Mouse (Mus musculus): ENCODE data around the gene Rag1. TPM values are rescaled to one million over a fixed set of nuclear protein-coding genes. Genes with fewer than 3 reads are reported as not detected.

Rag1 gene
- polyA plus RNA-seq, 1 experiment from 2014 or later, result 0.84 TPM

DNA sequence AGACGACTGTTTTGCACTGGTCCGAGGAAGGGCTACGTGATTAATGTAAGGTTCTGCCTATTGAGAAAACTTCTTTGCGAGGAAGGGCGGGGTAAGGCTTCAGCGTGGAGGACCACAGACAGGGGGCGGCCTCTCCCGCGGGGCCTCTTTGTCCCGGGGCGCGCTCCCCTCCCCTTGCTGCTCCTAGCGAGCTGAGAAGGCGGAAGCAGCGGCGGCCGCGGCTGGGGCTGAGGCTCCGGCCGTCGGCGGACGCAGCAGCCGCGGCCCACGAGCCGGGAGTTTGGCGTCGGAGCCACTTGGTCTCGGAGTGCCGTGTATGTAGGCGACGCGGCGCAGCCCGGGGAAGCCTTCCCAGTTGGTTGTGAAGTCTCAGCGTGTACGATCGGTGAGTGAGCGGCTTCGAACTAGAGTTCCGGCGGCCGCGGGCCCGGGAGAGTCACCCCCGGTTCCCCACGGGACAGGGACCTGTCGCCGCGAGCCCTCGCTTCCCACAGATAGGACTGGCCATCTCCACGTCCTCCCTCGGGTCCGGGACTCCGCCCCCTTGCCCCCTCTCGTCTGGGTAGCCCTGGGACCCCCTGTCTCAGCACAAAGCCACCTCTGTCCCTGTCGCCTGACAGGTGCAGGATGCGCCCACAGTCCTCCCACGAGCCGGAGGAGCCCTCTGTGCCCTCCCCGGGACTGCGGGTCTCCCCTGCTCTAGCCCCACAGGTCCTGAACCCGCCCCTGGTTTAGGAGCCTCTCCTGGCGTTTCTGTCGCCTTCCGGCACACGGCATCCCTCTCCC is 29.1 kb upstream of the Rag1 start, which contains the start of gene Traf6:
Gene Traf6 (plus strand): TSS at position 194 of the 786 bp plus-strand sequence.
- under 1% methylated on average over 68 of the region's 68 CpGs for WGBS (ENCODE audit: insufficient replicate concordance)
- H3K9me3 ChIP-seq (replicated peaks; ENCODE audit: control insufficient read depth, low read length), result no peaks in the 10 kb centered on the region
- H3K27ac ChIP-seq (ENCODE audit: low read length), result peak within 1 kb of the TSS; percentile 33
- no peaks in the 10 kb centered on the region for H3K27me3 ChIP-seq (ENCODE audit: control insufficient read depth, insufficient read depth, low read depth, low read length)
- ATAC-seq (ENCODE audit: low read depth), result peak; percentile 93
- peak within 1 kb of the TSS; percentile 89 for H3K9ac ChIP-seq (ENCODE audit: low read depth, low read length)
- H3K4me3 ChIP-seq (ENCODE audit: low read depth, low read length), result peak within 1 kb of the TSS; percentile 89
- no peaks in the 10 kb centered on the region for H3K36me3 ChIP-seq (ENCODE audit: control insufficient read depth, insufficient read depth)
- H3K4me2 ChIP-seq (ENCODE audit: low read depth, low read length), result peak within 1 kb of the TSS; percentile 73
- peaks cover 4% of the 10 kb centered on the region for H3K4me1 ChIP-seq (ENCODE audit: control insufficient read depth, low read depth, low read length)

DNA sequence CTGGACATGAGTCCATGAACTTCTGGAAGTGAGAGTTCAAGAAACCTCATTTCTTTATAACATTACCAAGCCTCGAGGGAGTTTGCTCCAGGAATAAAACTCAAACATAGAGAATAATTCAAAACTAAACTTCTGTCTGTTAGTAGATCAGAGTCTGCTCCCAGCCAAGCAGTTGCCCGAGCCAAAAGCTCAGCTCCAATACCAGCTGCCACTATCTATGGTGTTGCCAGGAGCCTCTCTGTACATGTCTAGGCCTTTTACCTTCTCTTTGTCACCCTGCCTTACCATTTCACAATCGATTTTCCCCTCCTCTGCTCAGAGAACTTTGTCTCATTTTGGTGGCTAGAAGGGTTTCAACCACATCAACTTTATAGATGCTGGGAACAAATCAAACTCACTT is 24.2 kb upstream of the Rag1 start:
- H3K27ac ChIP-seq (ENCODE audit: low read length), result no peak overlapping the region
- ATAC-seq (ENCODE audit: low read depth), result no peak
- H3K27me3 ChIP-seq (ENCODE audit: control insufficient read depth, insufficient read depth, low read depth, low read length), result no peaks in the 10 kb centered on the region
- H3K9ac ChIP-seq (ENCODE audit: low read depth, low read length), result no peak overlapping the region
- WGBS (ENCODE audit: insufficient replicate concordance), result 41% methylated on average over 3 of the region's 3 CpGs
- H3K9me3 ChIP-seq (replicated peaks; ENCODE audit: control insufficient read depth, low read length), result no peaks in the 10 kb centered on the region
- no peaks in the 10 kb centered on the region; the same call in 1 of the 2 replicates for H3K4me1 ChIP-seq (ENCODE audit: control insufficient read depth, low read depth, low read length)
- H3K36me3 ChIP-seq (ENCODE audit: control insufficient read depth, insufficient read depth), result no peaks in the 10 kb centered on the region
- H3K4me3 ChIP-seq (ENCODE audit: low read depth, low read length), result no peak overlapping the region
- no peak overlapping the region for H3K4me2 ChIP-seq (ENCODE audit: low read depth, low read length)

DNA sequence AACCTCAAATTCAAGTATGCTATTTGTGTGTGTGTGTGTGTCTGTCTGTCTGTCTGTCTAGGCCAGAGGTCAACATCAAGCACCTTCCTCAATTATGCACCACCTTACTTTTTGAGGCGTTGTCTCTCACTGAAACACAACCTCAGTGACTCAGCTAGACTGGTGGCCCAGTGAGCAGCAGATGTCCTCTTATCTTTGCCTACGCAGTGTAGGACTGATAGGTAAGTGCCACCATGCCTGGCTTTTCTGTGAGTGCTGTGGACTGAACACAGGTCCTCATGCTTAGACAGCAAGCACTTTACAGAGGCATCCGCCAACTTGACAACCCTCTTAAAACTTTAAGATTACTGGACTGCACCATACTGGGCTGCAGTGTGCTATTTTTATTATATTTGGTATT is 19.4 kb upstream of the Rag1 start:
- H3K27ac ChIP-seq (ENCODE audit: low read length), result no peak overlapping the region
- H3K4me2 ChIP-seq (ENCODE audit: low read depth, low read length), result no peak overlapping the region
- no peaks in the 10 kb centered on the region for H3K27me3 ChIP-seq (ENCODE audit: control insufficient read depth, insufficient read depth, low read depth, low read length)
- no peak overlapping the region for H3K4me3 ChIP-seq (ENCODE audit: low read depth, low read length)
- H3K9me3 ChIP-seq (replicated peaks; ENCODE audit: control insufficient read depth, low read length), result no peaks in the 10 kb centered on the region
- H3K4me1 ChIP-seq (ENCODE audit: control insufficient read depth, low read depth, low read length), result no peaks in the 10 kb centered on the region
- H3K9ac ChIP-seq (ENCODE audit: low read depth, low read length), result no peak overlapping the region
- 53% methylated on average over 3 of the region's 3 CpGs for WGBS (ENCODE audit: insufficient replicate concordance)
- no peaks in the 10 kb centered on the region for H3K36me3 ChIP-seq (ENCODE audit: control insufficient read depth, insufficient read depth)
- ATAC-seq (ENCODE audit: low read depth), result no peak

DNA sequence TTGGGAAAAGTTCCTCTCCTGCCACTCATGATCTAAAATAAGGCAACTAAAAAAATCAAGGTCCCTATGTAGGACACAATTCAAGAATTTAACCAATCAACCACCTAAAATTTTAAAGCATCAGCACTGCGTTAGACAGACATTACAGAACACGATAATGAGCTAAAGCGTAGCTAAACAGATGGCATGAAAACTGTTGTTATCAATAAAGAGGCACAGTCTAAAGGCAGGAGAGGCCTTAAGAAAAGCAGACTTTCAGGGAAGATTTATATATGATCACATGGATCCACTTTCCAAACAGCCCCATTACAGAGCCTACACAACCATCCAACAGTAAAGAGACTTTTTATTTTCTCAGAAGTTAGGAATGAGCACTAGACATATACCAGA is 16.4 kb upstream of the Rag1 start:
- Histone ChIP-seq H3K4me1 (ENCODE audit: control insufficient read depth, low read depth, low read length) (no peaks in the 10 kb centered on the region), H3K9ac (ENCODE audit: low read depth, low read length) (no peak overlapping the region), H3K9me3 (replicated peaks; ENCODE audit: control insufficient read depth, low read length) (no peaks in the 10 kb centered on the region), H3K27me3 (ENCODE audit: control insufficient read depth, insufficient read depth, low read depth, low read length) (no peaks in the 10 kb centered on the region), H3K27ac (ENCODE audit: low read length) (no peak overlapping the region), H3K36me3 (ENCODE audit: control insufficient read depth, insufficient read depth) (no peaks in the 10 kb centered on the region), H3K4me3 (ENCODE audit: low read depth, low read length) (no peak overlapping the region), H3K4me2 (ENCODE audit: low read depth, low read length) (no peak overlapping the region)
- 87% methylated on average over 3 of the region's 3 CpGs for WGBS (ENCODE audit: insufficient replicate concordance)
- no peak for ATAC-seq (ENCODE audit: low read depth)

DNA sequence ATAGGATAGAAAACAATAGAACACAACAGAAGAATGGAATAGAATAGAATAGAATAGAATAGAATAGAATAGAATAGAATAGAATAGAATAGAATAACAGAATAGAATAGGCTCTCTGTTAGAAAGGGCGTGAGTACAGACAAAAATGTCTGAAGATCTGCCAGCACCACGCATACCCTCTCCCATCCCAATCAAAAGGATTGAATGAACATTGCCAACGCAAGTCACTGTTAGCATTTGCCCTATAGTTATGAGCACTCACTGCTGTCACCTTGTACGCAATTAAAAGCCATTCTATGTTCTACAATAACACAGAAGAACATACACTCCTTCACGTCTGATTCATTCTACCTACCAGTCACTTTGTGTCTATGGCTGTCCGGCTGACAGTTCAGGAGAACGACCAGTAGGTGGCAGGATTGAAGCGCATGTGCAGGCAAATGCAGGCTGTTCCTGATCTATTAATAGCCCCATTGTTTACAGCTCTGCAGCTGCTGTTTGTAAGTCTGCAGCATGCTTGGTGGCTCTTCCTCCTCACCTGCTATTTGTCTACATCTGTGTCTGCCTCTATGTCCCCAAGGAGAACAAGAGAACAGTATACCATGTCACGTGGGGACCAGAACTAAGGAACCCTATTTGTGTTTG is 15.9 kb upstream of the Rag1 start:
- no peak overlapping the region for H3K4me2 ChIP-seq (ENCODE audit: low read depth, low read length)
- no peak overlapping the region for H3K27ac ChIP-seq (ENCODE audit: low read length)
- no peaks in the 10 kb centered on the region for H3K9me3 ChIP-seq (replicated peaks; ENCODE audit: control insufficient read depth, low read length)
- H3K9ac ChIP-seq (ENCODE audit: low read depth, low read length), result no peak overlapping the region
- no peaks in the 10 kb centered on the region for H3K36me3 ChIP-seq (ENCODE audit: control insufficient read depth, insufficient read depth)
- WGBS (ENCODE audit: insufficient replicate concordance), result 20% methylated on average over 9 of the region's 9 CpGs
- H3K27me3 ChIP-seq (ENCODE audit: control insufficient read depth, insufficient read depth, low read depth, low read length), result no peaks in the 10 kb centered on the region
- no peaks in the 10 kb centered on the region for H3K4me1 ChIP-seq (ENCODE audit: control insufficient read depth, low read depth, low read length)
- H3K4me3 ChIP-seq (ENCODE audit: low read depth, low read length), result no peak overlapping the region
- no peak for ATAC-seq (ENCODE audit: low read depth)

DNA sequence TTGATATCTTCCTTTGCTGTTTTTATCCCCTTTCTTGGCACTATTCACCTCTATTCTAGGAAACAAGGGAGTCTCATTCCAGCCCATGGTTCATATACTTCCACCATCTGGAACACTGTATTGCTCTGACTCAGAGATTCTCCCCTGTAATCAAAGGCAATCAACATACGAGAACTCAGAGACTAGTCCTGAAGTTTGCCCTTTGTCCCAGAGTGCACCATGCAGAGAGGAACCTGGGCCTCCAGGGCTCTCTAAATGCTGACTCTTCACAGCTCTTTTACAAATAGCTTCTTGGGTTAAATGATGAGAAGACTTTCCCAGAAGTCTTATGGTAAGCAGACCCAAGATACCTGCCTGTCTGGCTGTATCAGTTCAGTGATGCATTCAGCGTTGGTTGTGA is 11.2 kb upstream of the Rag1 start:
- H3K27ac ChIP-seq (ENCODE audit: low read length), result no peak overlapping the region
- no peak overlapping the region for H3K9ac ChIP-seq (ENCODE audit: low read depth, low read length)
- H3K4me3 ChIP-seq (ENCODE audit: low read depth, low read length), result no peak overlapping the region
- no peak overlapping the region for H3K4me2 ChIP-seq (ENCODE audit: low read depth, low read length)
- H3K36me3 ChIP-seq (ENCODE audit: control insufficient read depth, insufficient read depth), result no peaks in the 10 kb centered on the region
- H3K27me3 ChIP-seq (ENCODE audit: control insufficient read depth, insufficient read depth, low read depth, low read length), result no peaks in the 10 kb centered on the region
- no peaks in the 10 kb centered on the region for H3K9me3 ChIP-seq (replicated peaks; ENCODE audit: control insufficient read depth, low read length)
- 65% methylated on average over 2 of the region's 2 CpGs for WGBS (ENCODE audit: insufficient replicate concordance)
- no peaks in the 10 kb centered on the region for H3K4me1 ChIP-seq (ENCODE audit: control insufficient read depth, low read depth, low read length)
- ATAC-seq (ENCODE audit: low read depth), result no peak

DNA sequence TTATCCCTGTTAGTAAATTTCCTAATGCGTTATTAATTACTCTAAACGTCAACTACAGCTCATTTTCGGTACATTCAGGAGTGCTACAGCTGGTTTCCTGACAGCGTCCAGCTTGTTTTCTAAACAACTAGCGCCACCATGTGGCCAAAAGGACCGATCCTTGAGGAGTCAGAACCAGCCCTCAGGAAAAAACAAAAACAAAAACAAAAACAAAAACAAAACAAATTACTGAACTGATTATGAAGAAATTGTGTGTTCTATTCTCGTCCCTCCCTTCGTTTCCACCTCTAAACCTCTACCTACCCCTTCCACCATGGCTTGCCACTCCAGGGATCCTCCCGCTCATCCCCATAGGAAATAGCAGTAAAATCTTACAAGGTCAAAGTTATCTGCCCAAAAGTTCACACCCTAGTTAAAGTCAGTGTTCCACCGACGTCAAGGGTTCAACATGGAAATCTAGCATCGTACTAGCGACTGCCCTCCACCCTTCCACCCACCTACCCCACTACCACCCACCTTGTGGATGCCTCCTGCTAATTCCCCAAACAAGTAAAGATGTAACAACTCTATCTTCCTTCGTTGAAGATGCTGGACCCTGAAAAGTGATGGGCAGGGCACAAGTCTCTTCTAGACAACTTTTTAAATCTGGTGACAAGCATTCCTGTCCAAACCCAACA is 3.8 kb upstream of the Rag1 start:
- 13% methylated on average over 14 of the region's 14 CpGs for WGBS (ENCODE audit: insufficient replicate concordance)
- ATAC-seq (ENCODE audit: low read depth), result no peak

DNA sequence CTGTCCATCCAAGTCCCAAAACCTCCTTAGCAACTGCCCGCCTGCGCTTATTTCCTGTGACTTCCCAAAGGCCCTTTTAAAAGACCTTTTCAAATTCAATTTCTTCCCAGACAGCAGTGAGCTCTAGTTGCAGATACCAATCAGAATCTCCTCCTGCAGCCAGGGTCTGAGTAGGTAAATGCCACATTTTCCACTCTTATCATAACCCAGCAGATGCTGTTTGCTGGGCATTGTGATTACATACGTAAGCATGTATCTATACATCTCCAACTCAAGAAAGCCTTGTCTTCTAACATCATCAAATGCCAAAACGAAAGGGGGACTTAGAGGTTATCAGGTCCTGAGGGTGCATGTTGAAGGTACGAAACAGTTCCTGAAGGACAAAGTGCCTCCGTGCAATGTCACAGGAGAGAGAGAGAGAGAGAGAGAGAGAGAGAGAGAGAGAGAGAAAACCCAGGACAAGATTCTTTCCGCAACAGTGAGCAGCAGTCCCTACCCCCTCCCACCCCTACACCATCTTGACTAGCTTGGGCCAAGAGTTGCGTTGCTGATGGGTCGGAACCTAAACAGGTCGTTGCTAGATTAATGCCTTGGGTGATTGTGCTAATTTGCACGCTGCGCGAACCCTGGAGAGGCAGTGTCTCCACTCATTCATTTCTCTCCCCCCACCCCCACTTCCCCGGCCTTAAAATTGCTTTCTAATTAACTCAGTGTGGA is 3.1 kb upstream of the Rag1 start:
- H3K9me3 ChIP-seq (replicated peaks; ENCODE audit: control insufficient read depth, low read length), result no peaks in the 10 kb centered on the region
- no peaks in the 10 kb centered on the region; the same call in 1 of the 2 replicates for H3K4me1 ChIP-seq (ENCODE audit: control insufficient read depth, low read depth, low read length)
- no peaks in the 10 kb centered on the region for H3K27me3 ChIP-seq (ENCODE audit: control insufficient read depth, insufficient read depth, low read depth, low read length)
- H3K4me2 ChIP-seq (ENCODE audit: low read depth, low read length), result peak overlapping the region; percentile 43
- no peak for ATAC-seq (ENCODE audit: low read depth)
- H3K27ac ChIP-seq (ENCODE audit: low read length), result no peak overlapping the region
- H3K4me3 ChIP-seq (ENCODE audit: low read depth, low read length), result 0 out of 2 replicates have a peak overlapping the region, but pooled peaks have one; percentile 5
- 32% methylated on average over 14 of the region's 14 CpGs for WGBS (ENCODE audit: insufficient replicate concordance)
- no peaks in the 10 kb centered on the region for H3K36me3 ChIP-seq (ENCODE audit: control insufficient read depth, insufficient read depth)
- no peak overlapping the region for H3K9ac ChIP-seq (ENCODE audit: low read depth, low read length)

More for the DNA sequence above, 3.8 kb upstream of the Rag1 start:
- H3K4me2 ChIP-seq (ENCODE audit: low read depth, low read length), result peak overlapping the region; percentile 43
- no peaks in the 10 kb centered on the region for H3K9me3 ChIP-seq (replicated peaks; ENCODE audit: control insufficient read depth, low read length)
- H3K36me3 ChIP-seq (ENCODE audit: control insufficient read depth, insufficient read depth), result no peaks in the 10 kb centered on the region
- no peak overlapping the region for H3K9ac ChIP-seq (ENCODE audit: low read depth, low read length)
- no peaks in the 10 kb centered on the region; the same call in 1 of the 2 replicates for H3K4me1 ChIP-seq (ENCODE audit: control insufficient read depth, low read depth, low read length)
- 0 out of 2 replicates have a peak overlapping the region, but pooled peaks have one; percentile 5 for H3K4me3 ChIP-seq (ENCODE audit: low read depth, low read length)
- H3K27me3 ChIP-seq (ENCODE audit: control insufficient read depth, insufficient read depth, low read depth, low read length), result no peaks in the 10 kb centered on the region
- no peak overlapping the region for H3K27ac ChIP-seq (ENCODE audit: low read length)
